Mouse (Mus musculus) thymus, adult 2 months (tissue): ENCODE measurements around the gene Plch1.

Experiments used
- CTCF ChIP-seq: fragments of 200-500 bp; IDR thresholded peaks from 2 replicates; pipeline ENCODE4 v1.5.1; 2012; ENCODE audit warnings: mild to moderate bottlenecking, control low read depth, low read length, moderate library complexity, borderline replicate concordance; ENCODE audit not compliant: control insufficient read depth, poor library complexity, insufficient read depth; ENCODE audit errors: extremely low read depth
- POLR2A ChIP-seq: fragments of 200-500 bp; IDR thresholded peaks from 2 replicates; pipeline ENCODE4 v1.6.1; 2012; ENCODE audit warnings: mild to moderate bottlenecking, low read length, control low read depth, moderate library complexity; ENCODE audit not compliant: control insufficient read depth, poor library complexity, insufficient read depth; ENCODE audit errors: extremely low read depth

GRCm38 (mm10) chr3:63871249-63871648 lies 28.0 kb downstream of the Plch1 start:
- no peak for TF ChIP-seq CTCF
- no peak for TF ChIP-seq POLR2A
